Mouse (Mus musculus): Measurements from ENCODE around the gene Ndufa4l2. TPM values are rescaled to one million over a fixed set of nuclear protein-coding genes. Genes with fewer than 3 reads are reported as not detected.

The Ndufa4l2 gene
- total and polyA plus RNA-seq, 2 experiments from 2014 or later: 17.4 to 21.9 TPM

GRCm38 (mm10) chr10:127480833-127481813 lies 33.6 kb upstream of the Ndufa4l2 start:
- WGBS: 78% methylated on average over 19 of the region's 19 CpGs
- H3K36me3 ChIP-seq (ENCODE audit: insufficient read depth, low read length): peaks cover 41% of the 10 kb centered on the region
- no peak overlapping the region for H3K9ac ChIP-seq (replicated peaks; ENCODE audit: low read length)
- no peak overlapping the region for H3K27ac ChIP-seq
- TF ChIP-seq CTCF (IDR thresholded peaks at IDR 0.05; ENCODE audit: low read depth): 0 out of 2 replicates have a peak, but pooled peaks have one; percentile 11
- no peaks in the 10 kb centered on the region for H3K27me3 ChIP-seq (ENCODE audit: insufficient read depth, low read length)
- peak; percentile 46; the same call in 1 of the 2 replicates for ATAC-seq
- H3K9me3 ChIP-seq (ENCODE audit: low read length): no peaks in the 10 kb centered on the region
- H3K4me2 ChIP-seq (ENCODE audit: low read depth, low read length): no peak overlapping the region
- no peak overlapping the region for H3K4me3 ChIP-seq (ENCODE audit: low read length)
- DNase-seq (ENCODE audit: low spot score): no peak
- H3K4me1 ChIP-seq (ENCODE audit: insufficient read depth, low read length): no peaks in the 10 kb centered on the region

GRCm38 (mm10) chr10:127485235-127485634 lies 29.5 kb upstream of the Ndufa4l2 start:
- Histone ChIP-seq H3K4me1 (ENCODE audit: insufficient read depth, low read length) (no peaks in the 10 kb centered on the region), H3K27me3 (ENCODE audit: insufficient read depth, low read length) (no peaks in the 10 kb centered on the region), H3K9me3 (ENCODE audit: low read length) (no peaks in the 10 kb centered on the region), H3K27ac (no peak overlapping the region), H3K9ac (replicated peaks; ENCODE audit: low read length) (no peak overlapping the region), H3K4me3 (ENCODE audit: low read length) (no peak overlapping the region), H3K36me3 (ENCODE audit: insufficient read depth, low read length) (peaks cover 41% of the 10 kb centered on the region), H3K4me2 (ENCODE audit: low read depth, low read length) (no peak overlapping the region)
- WGBS: 82% methylated on average over 10 of the region's 10 CpGs
- no peak for TF ChIP-seq CTCF (IDR thresholded peaks at IDR 0.05; ENCODE audit: low read depth)
- no peak for DNase-seq (ENCODE audit: low spot score)
- no peak for ATAC-seq

DNA sequence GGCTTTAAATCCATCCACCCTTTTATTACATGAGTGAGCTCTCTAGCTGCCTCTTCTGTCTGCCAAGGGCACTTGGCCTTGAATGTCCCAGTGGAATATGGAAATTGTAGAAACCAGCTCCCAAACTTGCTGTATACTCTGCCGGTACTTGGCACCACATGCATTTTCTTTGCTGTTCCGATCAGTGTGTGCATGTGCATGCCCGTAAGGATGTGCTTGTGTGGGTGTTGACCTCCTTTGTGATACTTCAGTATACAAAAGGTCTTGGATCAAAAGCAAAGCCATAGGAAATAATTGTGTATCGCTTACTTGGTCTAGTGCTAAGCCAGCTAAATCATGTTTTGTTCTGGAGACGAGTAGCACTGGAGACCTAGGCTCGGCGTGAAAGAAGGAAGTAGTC lies 25.9 kb upstream of the Ndufa4l2 start:
- DNase-seq (ENCODE audit: low spot score) (no peak), ATAC-seq (no peak)
- H3K9me3 ChIP-seq (ENCODE audit: low read length): no peaks in the 10 kb centered on the region
- TF ChIP-seq CTCF (IDR thresholded peaks at IDR 0.05; ENCODE audit: low read depth): no peak
- no peak overlapping the region for H3K27ac ChIP-seq
- H3K27me3 ChIP-seq (ENCODE audit: insufficient read depth, low read length): no peaks in the 10 kb centered on the region
- no peak overlapping the region for H3K4me2 ChIP-seq (ENCODE audit: low read depth, low read length)
- H3K4me3 ChIP-seq (ENCODE audit: low read length): no peak overlapping the region
- 0 out of 2 replicates have a peak, but pooled peaks cover 3% of the 10 kb centered on the region for H3K4me1 ChIP-seq (ENCODE audit: insufficient read depth, low read length)
- WGBS: 72% methylated on average over 7 of the region's 7 CpGs
- H3K36me3 ChIP-seq (ENCODE audit: insufficient read depth, low read length): peaks cover 35% of the 10 kb centered on the region
- no peak overlapping the region for H3K9ac ChIP-seq (replicated peaks; ENCODE audit: low read length)

- Histone ChIP-seq H3K4me2 (ENCODE audit: low read depth, low read length) (no peak overlapping the region), H3K4me3 (ENCODE audit: low read length) (no peak overlapping the region), H3K27me3 (ENCODE audit: insufficient read depth, low read length) (no peaks in the 10 kb centered on the region), H3K36me3 (ENCODE audit: insufficient read depth, low read length) (peaks cover 26% of the 10 kb centered on the region), H3K9ac (replicated peaks; ENCODE audit: low read length) (no peak overlapping the region), H3K27ac (peak overlapping the region; percentile 70), H3K9me3 (ENCODE audit: low read length) (no peaks in the 10 kb centered on the region), H3K4me1 (ENCODE audit: insufficient read depth, low read length) (0 out of 2 replicates have a peak, but pooled peaks cover 3% of the 10 kb centered on the region)
- 50% methylated on average over 18 of the region's 18 CpGs for WGBS
- peak; percentile 61 for ATAC-seq
- peak; percentile 34 for DNase-seq (ENCODE audit: low spot score)
- TF ChIP-seq CTCF (IDR thresholded peaks at IDR 0.05; ENCODE audit: low read depth): no peak
Observed at GRCm38 (mm10) chr10:127490160-127491127, 24.3 kb upstream of the Ndufa4l2 start.

DNA sequence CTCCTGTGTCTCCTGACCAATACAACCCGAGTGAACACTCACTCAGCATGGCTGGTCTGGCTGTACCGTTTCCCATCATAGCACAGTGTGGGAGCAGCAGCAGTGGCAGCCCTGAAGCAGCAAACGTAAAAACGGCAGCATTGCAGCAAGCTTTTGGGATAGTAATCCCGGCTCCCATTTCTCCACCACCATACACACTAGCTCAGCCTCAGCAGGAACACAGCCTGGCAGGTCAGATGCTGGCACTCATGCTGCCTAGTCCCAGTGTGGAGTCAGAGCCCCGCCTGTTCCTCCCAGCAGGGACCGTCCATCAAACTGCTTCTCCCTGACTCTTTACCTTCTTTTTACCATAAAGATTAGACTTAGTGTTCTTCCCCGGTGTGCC lies 23.6 kb upstream of the Ndufa4l2 start:
- ATAC-seq (peak; percentile 48; the same call in 1 of the 2 replicates), DNase-seq (ENCODE audit: low spot score) (peak; percentile 25)
- Histone ChIP-seq H3K9ac (replicated peaks; ENCODE audit: low read length) (no peak overlapping the region), H3K27ac (peak overlapping the region; percentile 70), H3K4me1 (ENCODE audit: insufficient read depth, low read length) (0 out of 2 replicates have a peak, but pooled peaks cover 3% of the 10 kb centered on the region), H3K4me2 (ENCODE audit: low read depth, low read length) (no peak overlapping the region), H3K4me3 (ENCODE audit: low read length) (no peak overlapping the region), H3K9me3 (ENCODE audit: low read length) (no peaks in the 10 kb centered on the region), H3K36me3 (ENCODE audit: insufficient read depth, low read length) (peaks cover 29% of the 10 kb centered on the region), H3K27me3 (ENCODE audit: insufficient read depth, low read length) (no peaks in the 10 kb centered on the region)
- WGBS: 46% methylated on average over 8 of the region's 8 CpGs
- no peak for TF ChIP-seq CTCF (IDR thresholded peaks at IDR 0.05; ENCODE audit: low read depth)

DNA sequence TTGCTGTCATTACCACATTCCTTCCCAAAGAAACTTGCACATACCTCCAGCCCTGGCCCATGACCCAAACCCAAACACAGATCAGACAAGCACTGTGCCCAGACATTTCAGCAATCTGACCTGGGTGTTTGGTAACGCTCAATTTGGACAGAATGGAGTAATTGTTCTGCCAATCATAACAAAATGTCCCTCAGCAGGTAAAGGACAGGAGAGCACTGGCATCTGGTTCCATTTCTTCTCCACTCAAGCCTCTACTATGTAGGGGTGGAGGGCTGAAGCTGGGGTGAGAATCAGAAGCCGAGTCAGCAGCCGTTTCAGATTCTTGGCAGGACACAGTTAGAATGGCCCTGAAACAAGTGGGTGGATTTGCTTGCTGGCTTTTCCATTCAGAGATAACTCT lies 22.6 kb upstream of the Ndufa4l2 start:
- DNase-seq (ENCODE audit: low spot score) (no peak), ATAC-seq (no peak)
- WGBS: 70% methylated on average over 3 of the region's 3 CpGs
- Histone ChIP-seq H3K9ac (replicated peaks; ENCODE audit: low read length) (no peak overlapping the region), H3K4me2 (ENCODE audit: low read depth, low read length) (no peak overlapping the region), H3K36me3 (ENCODE audit: insufficient read depth, low read length) (peaks cover 37% of the 10 kb centered on the region), H3K27me3 (ENCODE audit: insufficient read depth, low read length) (no peaks in the 10 kb centered on the region), H3K27ac (no peak overlapping the region), H3K4me1 (ENCODE audit: insufficient read depth, low read length) (0 out of 2 replicates have a peak, but pooled peaks cover 3% of the 10 kb centered on the region), H3K9me3 (ENCODE audit: low read length) (no peaks in the 10 kb centered on the region), H3K4me3 (ENCODE audit: low read length) (no peak overlapping the region)
- TF ChIP-seq CTCF (IDR thresholded peaks at IDR 0.05; ENCODE audit: low read depth): no peak

Data from hindbrain, postnatal 0 days (tissue).